Mouse (Mus musculus) erythroblast, embryonic 14.5 days (primary cell): ENCODE measurements around the gene Noct. TPM values are rescaled to one million over a fixed set of nuclear protein-coding genes. Genes with fewer than 3 reads are reported as not detected.

ENCODE experiments used
- H3K27me3 ChIP-seq: 2 replicates; pipeline ENCODE4 v1.6.1; 2012; ENCODE audit warnings: inconsistent platforms; ENCODE audit not compliant: control insufficient read depth
- H3K36me3 ChIP-seq: 2 replicates; pipeline ENCODE4 v1.6.1; 2012; ENCODE audit warnings: mild to moderate bottlenecking, inconsistent platforms; ENCODE audit not compliant: control insufficient read depth
- H3K4me1 ChIP-seq: 2 replicates; pipeline ENCODE4 v1.6.1; 2012; ENCODE audit warnings: inconsistent platforms; ENCODE audit not compliant: control insufficient read depth
- H3K4me3 ChIP-seq: replicated peaks from 2 replicates; pipeline ENCODE3; 2012; ENCODE audit warnings: moderate library complexity, mild to moderate bottlenecking, inconsistent platforms
- H3K9me3 ChIP-seq: 2 replicates; pipeline ENCODE4 v1.6.1; 2012; ENCODE audit warnings: low read length, inconsistent platforms, mixed read lengths; ENCODE audit not compliant: control insufficient read depth
- GATA1 ChIP-seq: IDR thresholded peaks from 2 replicates; pipeline ENCODE4 v1.6.1; 2012; ENCODE audit warnings: low read length, inconsistent platforms, mixed read lengths
- TAL1 ChIP-seq: IDR thresholded peaks from 3 replicates; pipeline ENCODE4 v1.6.1; 2012; ENCODE audit warnings: low read length, inconsistent platforms, mixed read lengths
- polyA plus RNA-seq: library from polyadenylated mRNA; stranded (reverse); fragments of >175 nt; gene quantifications from 2 replicates; pipeline ENCODE4 v1.2.3, GENCODE M21; 2012

Noct gene
- polyA plus RNA-seq, 1 experiment, result 6.1 TPM

- peaks cover 23% of the 10 kb centered on the region for H3K27me3 ChIP-seq
- peaks cover 15% of the 10 kb centered on the region for H3K4me1 ChIP-seq
- no peaks in the 10 kb centered on the region for H3K36me3 ChIP-seq
- no peaks in the 10 kb centered on the region for H3K9me3 ChIP-seq
- H3K4me3 ChIP-seq, result no peak overlapping the region
- TF ChIP-seq GATA1 (no peak), TAL1 (no peak)
Measured at GRCm38 (mm10) chr3:51219213-51219612, 5.0 kb upstream of the Noct start.

GRCm38 (mm10) chr3:51220846-51221245 is 3.4 kb upstream of the Noct start:
- H3K4me3 ChIP-seq, result no peak overlapping the region
- H3K9me3 ChIP-seq, result no peaks in the 10 kb centered on the region
- H3K36me3 ChIP-seq, result peaks cover 1% of the 10 kb centered on the region
- H3K27me3 ChIP-seq, result peaks cover 23% of the 10 kb centered on the region
- TF ChIP-seq TAL1 (no peak), GATA1 (no peak)
- H3K4me1 ChIP-seq, result peaks cover 20% of the 10 kb centered on the region

GRCm38 (mm10) chr3:51221847-51222246 is 2.4 kb upstream of the Noct start:
- TF ChIP-seq GATA1, result no peak
- TF ChIP-seq TAL1, result no peak

GRCm38 (mm10) chr3:51222302-51222701 is 1.9 kb upstream of the Noct start:
- peaks cover 23% of the 10 kb centered on the region for H3K27me3 ChIP-seq
- H3K4me3 ChIP-seq, result no peak overlapping the region
- H3K4me1 ChIP-seq, result peaks cover 34% of the 10 kb centered on the region
- no peak for TF ChIP-seq TAL1
- H3K36me3 ChIP-seq, result peaks cover 16% of the 10 kb centered on the region
- H3K9me3 ChIP-seq, result no peaks in the 10 kb centered on the region

More at GRCm38 (mm10) chr3:51221847-51222246, 2.4 kb upstream of the Noct start:
- H3K4me1 ChIP-seq, result peaks cover 29% of the 10 kb centered on the region
- H3K36me3 ChIP-seq, result peaks cover 11% of the 10 kb centered on the region
- H3K27me3 ChIP-seq, result peaks cover 23% of the 10 kb centered on the region
- no peak overlapping the region for H3K4me3 ChIP-seq
- no peaks in the 10 kb centered on the region for H3K9me3 ChIP-seq

- H3K4me1 ChIP-seq, result peaks cover 40% of the 10 kb centered on the region
- TF ChIP-seq TAL1 (no peak), GATA1 (0 out of 2 replicates have a peak, but pooled peaks have one; percentile 44)
- H3K9me3 ChIP-seq, result no peaks in the 10 kb centered on the region
- peaks cover 21% of the 10 kb centered on the region for H3K36me3 ChIP-seq
- no peak overlapping the region for H3K4me3 ChIP-seq
- H3K27me3 ChIP-seq, result peaks cover 23% of the 10 kb centered on the region
Measured at GRCm38 (mm10) chr3:51222834-51223460, 1.3 kb upstream of the Noct start.

- peak overlapping the region; percentile 97 for H3K4me3 ChIP-seq
- peaks cover 22% of the 10 kb centered on the region for H3K27me3 ChIP-seq
- TF ChIP-seq TAL1 (no peak), GATA1 (no peak)
- no peaks in the 10 kb centered on the region for H3K9me3 ChIP-seq
- H3K36me3 ChIP-seq, result peaks cover 27% of the 10 kb centered on the region
- H3K4me1 ChIP-seq, result peaks cover 46% of the 10 kb centered on the region
Measured at GRCm38 (mm10) chr3:51223556-51223955, 691 bp upstream of the Noct start.

- peak overlapping the region; percentile 97 for H3K4me3 ChIP-seq
- no peaks in the 10 kb centered on the region for H3K9me3 ChIP-seq
- H3K27me3 ChIP-seq, result peaks cover 15% of the 10 kb centered on the region
- peaks cover 63% of the 10 kb centered on the region for H3K4me1 ChIP-seq
- TF ChIP-seq GATA1 (no peak), TAL1 (no peak)
- H3K36me3 ChIP-seq, result peaks cover 36% of the 10 kb centered on the region
Measured at GRCm38 (mm10) chr3:51225226-51225750, 1.0 kb downstream of the Noct start.

- Histone ChIP-seq H3K36me3 (peaks cover 39% of the 10 kb centered on the region), H3K27me3 (peaks cover 12% of the 10 kb centered on the region), H3K4me3 (peak overlapping the region; percentile 97), H3K9me3 (no peaks in the 10 kb centered on the region), H3K4me1 (peaks cover 70% of the 10 kb centered on the region)
- TF ChIP-seq TAL1, result no peak
- no peak for TF ChIP-seq GATA1
Measured at GRCm38 (mm10) chr3:51225979-51226378, 1.7 kb downstream of the Noct start.

- peak overlapping the region; percentile 97 for H3K4me3 ChIP-seq
- H3K4me1 ChIP-seq, result peaks cover 77% of the 10 kb centered on the region
- TF ChIP-seq GATA1 (no peak), TAL1 (no peak)
- H3K9me3 ChIP-seq, result no peaks in the 10 kb centered on the region
- H3K27me3 ChIP-seq, result peaks cover 6% of the 10 kb centered on the region
- H3K36me3 ChIP-seq, result peaks cover 46% of the 10 kb centered on the region
Measured at GRCm38 (mm10) chr3:51226601-51227000, 2.4 kb downstream of the Noct start.
